Mouse (Mus musculus): ENCODE data around the gene Zcchc24.

Gene Zcchc24

DNA sequence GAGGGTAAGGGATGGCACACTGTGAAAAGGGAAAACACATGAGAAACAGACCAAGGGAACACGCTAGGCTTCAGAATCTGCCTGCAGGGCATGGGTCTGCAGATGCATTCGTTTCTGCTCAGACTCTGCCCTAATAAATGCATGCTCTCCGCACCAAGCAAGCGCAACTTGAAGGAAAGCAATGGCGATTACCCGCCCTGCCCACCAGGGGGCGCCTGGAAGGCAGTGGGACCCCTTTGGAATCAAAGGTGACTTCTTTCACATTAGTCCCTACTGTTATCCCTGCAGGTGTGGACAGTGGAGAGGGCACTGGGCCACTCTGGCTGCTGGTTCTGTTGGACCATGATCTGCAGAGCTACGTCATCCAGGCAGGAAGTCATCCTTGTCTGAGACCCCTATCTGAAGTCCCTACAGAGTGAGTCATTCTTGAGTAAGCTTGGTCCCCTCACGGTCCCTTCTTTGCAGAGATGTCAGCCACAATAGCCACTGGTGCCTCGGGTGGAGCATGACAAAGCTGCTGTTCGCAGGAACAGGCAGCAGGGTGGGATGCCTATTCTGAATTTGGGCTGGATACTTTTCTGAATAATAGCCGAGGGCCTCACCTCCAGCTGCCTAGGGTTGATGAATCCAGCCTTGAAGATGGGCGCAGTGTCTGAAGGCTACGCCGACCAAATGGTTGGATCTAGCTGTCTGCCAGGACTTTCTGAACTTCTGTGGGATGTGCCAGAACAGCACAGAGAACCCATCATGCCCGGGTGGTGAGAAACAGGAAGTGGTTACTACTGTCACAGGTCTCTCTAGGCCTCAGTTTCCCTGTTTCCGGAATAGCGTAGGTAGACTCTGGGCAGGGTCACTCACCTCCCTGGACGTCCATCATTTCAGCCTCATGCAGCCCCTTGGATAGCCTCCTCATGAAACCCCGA, 42.4 kb downstream of the Zcchc24 start:
- Histone ChIP-seq H3K9me3 (ENCODE audit: low read length) (no peaks in the 10 kb centered on the region), H3K4me3 (replicated peaks; ENCODE audit: low read length) (no peak overlapping the region), H3K27me3 (ENCODE audit: insufficient read depth, low read length) (no peaks in the 10 kb centered on the region), H3K4me1 (replicated peaks; ENCODE audit: low read depth, low read length) (peaks cover 31% of the 10 kb centered on the region), H3K36me3 (ENCODE audit: insufficient read depth, low read length) (peaks cover 32% of the 10 kb centered on the region)
- peak; percentile 98 for TF ChIP-seq CTCF (conservative IDR thresholded peaks at IDR 0.05; ENCODE audit: low read length)
- no peak for TF ChIP-seq POU5F1 (IDR thresholded peaks at IDR 0.05; ENCODE audit: borderline replicate concordance, low read length)

DNA sequence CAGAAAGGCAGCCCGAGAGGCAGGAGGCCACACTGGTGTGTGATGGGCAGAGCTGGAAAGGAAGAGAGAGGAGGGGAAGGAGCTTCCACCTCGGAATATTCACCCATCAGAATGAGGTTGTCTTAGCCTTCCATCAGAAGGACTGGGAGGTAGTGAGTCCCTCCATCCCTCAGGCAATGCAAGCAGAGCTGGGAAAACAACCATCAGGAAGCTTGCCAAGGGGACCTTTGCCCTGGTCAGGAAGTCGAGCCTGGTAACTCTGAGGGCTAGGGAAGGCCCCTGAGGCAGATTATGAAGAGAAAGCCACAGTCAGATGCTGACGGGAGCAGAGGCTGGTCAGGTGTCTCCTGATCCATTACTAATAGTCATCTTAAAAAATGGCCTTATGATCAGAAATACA, 43.1 kb downstream of the Zcchc24 start:
- Histone ChIP-seq H3K4me1 (replicated peaks; ENCODE audit: low read depth, low read length) (peaks cover 31% of the 10 kb centered on the region), H3K36me3 (ENCODE audit: insufficient read depth, low read length) (peaks cover 35% of the 10 kb centered on the region), H3K9me3 (ENCODE audit: low read length) (no peaks in the 10 kb centered on the region), H3K27me3 (ENCODE audit: insufficient read depth, low read length) (no peaks in the 10 kb centered on the region), H3K4me3 (replicated peaks; ENCODE audit: low read length) (no peak overlapping the region)
- no peak for TF ChIP-seq CTCF (conservative IDR thresholded peaks at IDR 0.05; ENCODE audit: low read length)
- no peak for TF ChIP-seq NANOG (IDR thresholded peaks at IDR 0.05; ENCODE audit: borderline replicate concordance, low read length)
- no peak for TF ChIP-seq POU5F1 (IDR thresholded peaks at IDR 0.05; ENCODE audit: borderline replicate concordance, low read length)

DNA sequence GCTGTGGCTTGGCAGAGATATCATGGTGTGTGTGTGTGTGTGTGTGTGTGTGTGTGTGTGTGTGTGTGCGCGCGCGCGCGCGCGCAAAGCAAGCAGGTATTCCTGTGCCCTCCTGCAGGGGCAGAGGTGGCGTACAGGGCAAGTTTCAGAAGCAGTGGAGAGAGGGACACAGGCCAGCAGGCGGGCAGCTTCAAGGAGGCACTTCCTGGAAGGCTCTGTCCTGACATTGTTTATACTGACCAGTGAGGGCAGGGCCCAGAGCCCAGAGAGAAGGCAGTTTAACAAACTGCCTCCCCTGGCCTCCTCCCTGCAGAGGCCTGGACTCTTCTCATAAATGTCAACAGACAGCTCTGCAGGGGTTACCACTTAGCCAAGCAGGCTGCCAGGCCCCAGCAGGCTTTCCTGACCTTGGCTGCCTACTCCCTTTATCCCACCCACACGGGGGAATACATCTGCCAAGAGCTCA, 43.8 kb downstream of the Zcchc24 start:
- TF ChIP-seq CTCF (conservative IDR thresholded peaks at IDR 0.05; ENCODE audit: low read length) (no peak), POU5F1 (IDR thresholded peaks at IDR 0.05; ENCODE audit: borderline replicate concordance, low read length) (no peak), NANOG (IDR thresholded peaks at IDR 0.05; ENCODE audit: borderline replicate concordance, low read length) (no peak)
- no peak overlapping the region for H3K4me3 ChIP-seq (replicated peaks; ENCODE audit: low read length)
- peaks cover 35% of the 10 kb centered on the region for H3K36me3 ChIP-seq (ENCODE audit: insufficient read depth, low read length)
- H3K27me3 ChIP-seq (ENCODE audit: insufficient read depth, low read length) = no peaks in the 10 kb centered on the region
- H3K4me1 ChIP-seq (replicated peaks; ENCODE audit: low read depth, low read length) = peaks cover 35% of the 10 kb centered on the region
- H3K9me3 ChIP-seq (ENCODE audit: low read length) = no peaks in the 10 kb centered on the region

DNA sequence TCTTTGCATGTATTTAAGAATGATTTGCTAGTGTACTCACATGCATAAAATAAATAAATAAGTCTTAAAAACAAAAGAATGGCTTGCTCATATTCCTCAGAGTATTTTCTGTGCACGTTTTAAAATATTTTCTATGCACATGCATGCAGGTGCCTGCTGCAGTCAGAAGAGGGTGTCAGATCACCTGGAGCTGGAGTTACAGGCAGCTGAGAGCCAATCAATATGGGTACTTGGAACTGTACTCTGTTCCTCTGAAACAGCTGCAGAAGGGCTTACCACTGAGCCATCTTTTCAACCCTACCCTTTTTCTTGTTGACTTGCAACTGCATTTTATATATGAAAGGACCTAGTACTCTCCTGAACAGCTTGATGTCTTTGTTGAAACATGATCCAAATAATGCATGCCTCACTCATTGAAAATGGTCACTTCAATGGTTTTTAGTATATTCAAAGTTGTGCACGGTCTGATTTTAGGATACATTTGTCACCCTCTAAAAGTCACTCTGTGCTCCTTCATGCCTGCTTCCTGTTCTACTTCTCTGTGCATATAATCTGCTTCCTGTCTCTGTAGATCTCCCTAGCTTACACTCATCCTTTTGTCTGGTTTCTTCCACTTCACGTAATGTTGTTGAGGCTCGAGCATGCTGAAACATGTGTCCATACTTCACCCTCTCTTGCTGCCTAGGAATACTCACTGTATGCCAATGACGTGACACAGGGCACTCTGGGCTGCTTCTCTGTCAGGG, 47.7 kb downstream of the Zcchc24 start:
- no peaks in the 10 kb centered on the region for H3K27me3 ChIP-seq (ENCODE audit: insufficient read depth, low read length)
- no peak overlapping the region for H3K4me3 ChIP-seq (replicated peaks; ENCODE audit: low read length)
- peaks cover 35% of the 10 kb centered on the region for H3K36me3 ChIP-seq (ENCODE audit: insufficient read depth, low read length)
- TF ChIP-seq NANOG (IDR thresholded peaks at IDR 0.05; ENCODE audit: borderline replicate concordance, low read length) (no peak), CTCF (conservative IDR thresholded peaks at IDR 0.05; ENCODE audit: low read length) (no peak), POU5F1 (IDR thresholded peaks at IDR 0.05; ENCODE audit: borderline replicate concordance, low read length) (no peak)
- H3K4me1 ChIP-seq (replicated peaks; ENCODE audit: low read depth, low read length) = peaks cover 65% of the 10 kb centered on the region
- no peaks in the 10 kb centered on the region for H3K9me3 ChIP-seq (ENCODE audit: low read length)

DNA sequence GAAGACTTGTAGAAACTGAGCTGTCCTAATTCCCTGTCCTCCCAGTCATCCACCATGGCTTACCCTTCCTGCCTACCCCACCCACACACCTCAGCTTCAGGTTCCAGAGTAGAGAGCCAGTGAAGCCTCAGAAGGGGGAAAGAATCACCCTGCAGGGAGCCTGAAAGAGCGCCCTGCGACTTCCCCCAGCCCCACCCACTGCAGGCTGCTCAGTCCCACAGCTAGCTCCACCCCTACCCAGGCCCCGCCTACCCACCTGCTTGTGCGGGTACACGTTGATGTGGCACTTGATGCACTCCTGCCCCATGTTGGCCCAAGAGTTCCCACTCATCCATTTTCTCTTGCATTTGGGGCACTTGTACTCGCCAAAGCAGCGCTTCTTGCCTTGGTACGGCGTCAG, 49.5 kb downstream of the Zcchc24 start:
- Histone ChIP-seq H3K4me1 (replicated peaks; ENCODE audit: low read depth, low read length) (peaks cover 49% of the 10 kb centered on the region), H3K36me3 (ENCODE audit: insufficient read depth, low read length) (peaks cover 48% of the 10 kb centered on the region), H3K9me3 (ENCODE audit: low read length) (no peaks in the 10 kb centered on the region), H3K27me3 (ENCODE audit: insufficient read depth, low read length) (no peaks in the 10 kb centered on the region), H3K4me3 (replicated peaks; ENCODE audit: low read length) (peak overlapping the region; percentile 57)
- TF ChIP-seq CTCF (conservative IDR thresholded peaks at IDR 0.05; ENCODE audit: low read length) = no peak
- TF ChIP-seq NANOG (IDR thresholded peaks at IDR 0.05; ENCODE audit: borderline replicate concordance, low read length) = no peak
- TF ChIP-seq POU5F1 (IDR thresholded peaks at IDR 0.05; ENCODE audit: borderline replicate concordance, low read length) = no peak

DNA sequence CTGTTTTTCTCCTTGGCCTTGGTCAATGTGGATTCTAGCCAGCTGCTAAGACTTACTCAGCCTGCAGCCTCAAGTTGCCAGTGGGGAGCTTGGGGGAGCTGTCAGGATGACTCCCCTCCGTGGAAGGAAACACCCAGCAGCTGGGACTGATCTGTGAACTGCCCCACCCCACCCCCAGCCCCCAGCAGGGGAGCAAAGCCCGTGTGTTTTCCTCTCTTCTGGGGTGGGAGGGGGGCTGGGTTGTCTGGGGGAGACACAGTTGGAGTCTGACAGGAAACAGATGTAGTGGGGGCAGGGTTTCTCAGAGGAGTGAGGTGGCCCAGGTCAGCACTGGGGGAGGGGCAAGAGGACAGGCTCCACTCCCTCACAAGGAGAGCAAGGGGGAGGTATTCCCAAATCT, 50.4 kb downstream of the Zcchc24 start:
- Histone ChIP-seq H3K27me3 (ENCODE audit: insufficient read depth, low read length) (no peaks in the 10 kb centered on the region), H3K9me3 (ENCODE audit: low read length) (no peaks in the 10 kb centered on the region), H3K4me3 (replicated peaks; ENCODE audit: low read length) (peak overlapping the region; percentile 57), H3K4me1 (replicated peaks; ENCODE audit: low read depth, low read length) (peaks cover 55% of the 10 kb centered on the region), H3K36me3 (ENCODE audit: insufficient read depth, low read length) (peaks cover 46% of the 10 kb centered on the region)
- no peak for TF ChIP-seq CTCF (conservative IDR thresholded peaks at IDR 0.05; ENCODE audit: low read length)
- no peak for TF ChIP-seq NANOG (IDR thresholded peaks at IDR 0.05; ENCODE audit: borderline replicate concordance, low read length)
- TF ChIP-seq POU5F1 (IDR thresholded peaks at IDR 0.05; ENCODE audit: borderline replicate concordance, low read length) = no peak

DNA sequence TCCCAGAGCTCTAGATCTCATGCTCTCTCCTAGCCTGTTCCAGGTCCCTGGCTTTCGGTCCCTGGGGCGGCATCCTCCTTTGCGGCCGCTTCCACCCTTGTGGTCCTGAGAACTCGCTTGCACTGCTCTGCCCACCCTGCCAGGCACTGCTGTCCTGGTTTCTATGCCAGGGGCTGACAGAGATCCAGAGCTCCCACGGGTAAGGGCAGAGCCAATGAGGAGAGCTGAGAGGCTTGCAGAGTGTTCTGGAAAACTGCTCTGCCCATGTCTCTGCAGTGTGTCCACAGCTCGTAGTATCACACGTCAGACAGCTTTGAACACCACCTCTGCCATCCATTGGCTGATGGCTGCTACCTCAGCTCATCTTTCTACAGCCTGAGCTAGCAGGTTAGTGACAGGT, 51.1 kb downstream of the Zcchc24 start:
- Histone ChIP-seq H3K4me1 (replicated peaks; ENCODE audit: low read depth, low read length) (peaks cover 55% of the 10 kb centered on the region), H3K36me3 (ENCODE audit: insufficient read depth, low read length) (peaks cover 42% of the 10 kb centered on the region), H3K4me3 (replicated peaks; ENCODE audit: low read length) (peak overlapping the region; percentile 26; the same call in 1 of the 2 replicates), H3K27me3 (ENCODE audit: insufficient read depth, low read length) (no peaks in the 10 kb centered on the region), H3K9me3 (ENCODE audit: low read length) (no peaks in the 10 kb centered on the region)
- TF ChIP-seq POU5F1 (IDR thresholded peaks at IDR 0.05; ENCODE audit: borderline replicate concordance, low read length) = no peak

DNA sequence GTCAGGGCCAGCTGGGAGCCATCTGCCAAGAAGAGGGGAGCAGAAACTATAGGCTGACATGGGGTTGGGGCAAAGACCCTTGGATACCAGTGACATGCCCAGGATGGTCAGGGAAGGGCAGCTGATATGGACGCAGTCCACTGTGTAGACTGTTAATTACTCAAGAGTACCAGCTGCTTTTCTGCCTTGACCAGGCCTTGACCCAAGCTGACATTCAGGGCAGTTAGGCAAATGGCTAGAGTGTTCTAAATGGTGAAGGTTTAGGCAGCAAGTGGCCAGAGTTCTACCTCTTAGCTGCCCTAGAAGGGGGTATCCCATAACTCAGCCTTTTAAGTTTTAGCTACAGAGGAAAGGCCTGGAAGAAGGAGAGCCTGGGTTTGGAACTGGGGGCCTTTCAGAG, 52.3 kb downstream of the Zcchc24 start:
- Histone ChIP-seq H3K27me3 (ENCODE audit: insufficient read depth, low read length) (no peaks in the 10 kb centered on the region), H3K4me1 (replicated peaks; ENCODE audit: low read depth, low read length) (peaks cover 49% of the 10 kb centered on the region), H3K4me3 (replicated peaks; ENCODE audit: low read length) (no peak overlapping the region), H3K36me3 (ENCODE audit: insufficient read depth, low read length) (peaks cover 38% of the 10 kb centered on the region), H3K9me3 (ENCODE audit: low read length) (no peaks in the 10 kb centered on the region)
- TF ChIP-seq POU5F1 (IDR thresholded peaks at IDR 0.05; ENCODE audit: borderline replicate concordance, low read length) (no peak), NANOG (IDR thresholded peaks at IDR 0.05; ENCODE audit: borderline replicate concordance, low read length) (no peak), CTCF (conservative IDR thresholded peaks at IDR 0.05; ENCODE audit: low read length) (no peak)

Measured in E14TG2a.4 (cell line).